Mouse (Mus musculus): ENCODE results near the gene Prkar1b. TPM values are rescaled to one million over a fixed set of nuclear protein-coding genes. Genes with fewer than 3 reads are reported as not detected.

Gene Prkar1b
- total RNA-seq, 2 experiments from 2014 or later: 1.5 to 2.0 TPM

GRCm38 (mm10) chr5:139146476-139147075, 3.2 kb downstream of the Prkar1b start:
- DNase-seq: peak; percentile 27 to 39

- DNase-seq: no peak
These were observed 4.1 kb downstream of the Prkar1b start for GRCm38 (mm10) chr5:139145726-139146125.

GRCm38 (mm10) chr5:139143890-139144289, 5.9 kb downstream of the Prkar1b start:
- DNase-seq: no peak

- peak; percentile 56 to 60 for DNase-seq
These were observed 8.5 kb downstream of the Prkar1b start for GRCm38 (mm10) chr5:139141326-139141725.

- no peak for DNase-seq
These were observed 9.2 kb downstream of the Prkar1b start for GRCm38 (mm10) chr5:139140589-139140988.

- no peak for DNase-seq
These were observed 10.8 kb downstream of the Prkar1b start for GRCm38 (mm10) chr5:139138926-139139472.

- DNase-seq: peak in 1 of 2 experiments; percentile 23
These were observed 11.4 kb downstream of the Prkar1b start for GRCm38 (mm10) chr5:139138261-139138925.

- DNase-seq: no peak
These were observed 12.6 kb downstream of the Prkar1b start for GRCm38 (mm10) chr5:139137176-139137575.

GRCm38 (mm10) chr5:139136341-139136740, 13.5 kb downstream of the Prkar1b start:
- no peak for DNase-seq

- DNase-seq: no peak
These were observed 15.3 kb downstream of the Prkar1b start for GRCm38 (mm10) chr5:139134501-139134900.

GRCm38 (mm10) chr5:139130351-139130750, 19.4 kb downstream of the Prkar1b start:
- no peak for DNase-seq

GRCm38 (mm10) chr5:139129572-139130151, 20.1 kb downstream of the Prkar1b start:
- DNase-seq: no peak

GRCm38 (mm10) chr5:139129078-139129477, 20.7 kb downstream of the Prkar1b start:
- no peak for DNase-seq

GRCm38 (mm10) chr5:139128476-139129065, 21.2 kb downstream of the Prkar1b start:
- DNase-seq: no peak

GRCm38 (mm10) chr5:139125717-139126116, 24.1 kb downstream of the Prkar1b start:
- DNase-seq: no peak

GRCm38 (mm10) chr5:139118961-139119276, 30.9 kb downstream of the Prkar1b start:
- no peak for DNase-seq

GRCm38 (mm10) chr5:139118139-139118960, 31.5 kb downstream of the Prkar1b start:
- DNase-seq: peak; percentile 39 to 69

- DNase-seq: no peak
These were observed 34.3 kb downstream of the Prkar1b start for GRCm38 (mm10) chr5:139115507-139115906.

GRCm38 (mm10) chr5:139114876-139115275, 34.9 kb downstream of the Prkar1b start:
- DNase-seq: no peak

GRCm38 (mm10) chr5:139112418-139112817, 37.4 kb downstream of the Prkar1b start:
- DNase-seq: no peak

GRCm38 (mm10) chr5:139111991-139112390, 37.8 kb downstream of the Prkar1b start:
- no peak for DNase-seq

Data from heart, adult 18-20 months (tissue).